Mouse (Mus musculus) limb, embryonic 14.5 days (tissue): ENCODE data around the gene Kif2c. TPM values are rescaled to one million over a fixed set of nuclear protein-coding genes. Genes with fewer than 3 reads are reported as not detected.
A peak's percentile ranks its signal among the peaks of the same experiment; 100 is the strongest.

Source experiments
- ATAC-seq: fragments of 200-750 bp; cut with Nextera tagmentation; 2 replicates; pipeline ENCODE4 v1.8.0; 2017; ENCODE audit warnings: low read depth, moderate number of reproducible peaks, moderate TSS enrichment; ENCODE audit not compliant: low FRiP score
- DNase-seq: peaks from one replicate; pipeline ENCODE4 v3.0.0-alpha.2; 2015; ENCODE audit warnings: low spot score
- H3K27ac ChIP-seq: fragments of 300-500 bp; sonication (generic); replicated peaks from 2 replicates; pipeline ENCODE4 v1.5.1; 2014; ENCODE audit warnings: low read depth, mild to moderate bottlenecking, low read length, moderate library complexity, mixed read lengths
- H3K27me3 ChIP-seq: fragments of 300-500 bp; sonication (generic); 2 replicates; pipeline ENCODE4 v1.6.1; 2014; ENCODE audit warnings: low read length, mixed read lengths; ENCODE audit not compliant: control insufficient read depth, insufficient read depth
- H3K36me3 ChIP-seq: fragments of 300-500 bp; sonication (generic); 2 replicates; pipeline ENCODE4 v1.6.1; 2014; ENCODE audit warnings: mild to moderate bottlenecking, low read length, moderate library complexity, mixed read lengths; ENCODE audit not compliant: control insufficient read depth, insufficient read depth
- H3K4me1 ChIP-seq: fragments of 300-500 bp; sonication (generic); 2 replicates; pipeline ENCODE4 v1.6.1; 2014; ENCODE audit warnings: antibody characterized with exemption, low read length, mixed read lengths; ENCODE audit not compliant: control insufficient read depth, insufficient read depth
- H3K4me2 ChIP-seq: fragments of 300-500 bp; sonication (generic); replicated peaks from 2 replicates; pipeline ENCODE4 v1.6.1; 2014; ENCODE audit warnings: low read depth, mild to moderate bottlenecking, low read length, moderate library complexity; ENCODE audit not compliant: severe bottlenecking
- H3K4me3 ChIP-seq: fragments of 300-500 bp; sonication (generic); replicated peaks from 2 replicates; pipeline ENCODE4 v1.5.1; 2014; ENCODE audit warnings: low read length
- H3K9ac ChIP-seq: fragments of 300-500 bp; sonication (generic); 2 replicates; pipeline ENCODE4 v1.6.1; 2014; ENCODE audit warnings: mild to moderate bottlenecking, low read depth, low read length, moderate library complexity; ENCODE audit not compliant: severe bottlenecking
- H3K9me3 ChIP-seq: fragments of 300-500 bp; sonication (generic); 2 replicates; pipeline ENCODE4 v1.6.1; 2016; ENCODE audit warnings: low read length; ENCODE audit not compliant: control insufficient read depth
- POLR2A ChIP-seq: fragments of 200-500 bp; IDR thresholded peaks from 2 replicates; pipeline ENCODE4 v1.8.0; 2012; ENCODE audit warnings: inconsistent platforms, mild to moderate bottlenecking, moderate library complexity, borderline replicate concordance; ENCODE audit not compliant: insufficient read depth, insufficient read length; ENCODE audit errors: extremely low read depth
- WGBS: fragments of 180-500 bp; shearing (Covaris S2); extraction: QIAGEN DNeasy Blood & Tissue Kit; methylation state at CpG from one replicate; pipeline ENCODE4 v1.1.7; 2014; 5-methylcytosine and 5-hydroxymethylcytosine counted together
- polyA plus RNA-seq, 2 experiments: library from polyadenylated mRNA; depleted of rRNA in 1 of 2; stranded (reverse) in 1 of 2; unstranded in 1 of 2; fragments of >200 nt; fragmentation: Nextera tagmentation in 1 of 2; extraction: Ambion mirVana in 1 of 2; gene quantifications; 2 replicates each; pipeline versions ENCODE4 v1.2.1 to v1.2.3; 2012 to 2014

Kif2c gene
- polyA plus RNA-seq, 2 experiments, result 36.9 to 43.3 TPM

- H3K27me3 ChIP-seq, result peaks cover 20% of the 10 kb centered on the region; the same call in 1 of the 2 replicates
- no peaks in the 10 kb centered on the region for H3K9me3 ChIP-seq
- WGBS, result 4% methylated on average over 27 of the region's 48 CpGs
- peak within 1 kb of the TSS; percentile 98 for H3K4me2 ChIP-seq
- peak; percentile 98 for DNase-seq
- no peak for TF ChIP-seq POLR2A
- H3K4me3 ChIP-seq, result peak within 1 kb of the TSS; percentile 80
- ATAC-seq, result peak; percentile 91
- peaks cover 4% of the 10 kb centered on the region; the same call in 1 of the 2 replicates for H3K36me3 ChIP-seq
- H3K4me1 ChIP-seq, result peaks cover 8% of the 10 kb centered on the region; the same call in 1 of the 2 replicates
- H3K27ac ChIP-seq, result no peak within 1 kb of the TSS
- peak within 1 kb of the TSS; percentile 75 for H3K9ac ChIP-seq
Observed at GRCm38 (mm10) chr4:117133817-117134600, 48.4 kb downstream of the Kif2c start, which contains the start of gene Plk3. TSS of gene Plk3 (minus strand) at chr4:117133963.

- no peak overlapping the region for H3K27ac ChIP-seq
- peaks cover 20% of the 10 kb centered on the region; the same call in 1 of the 2 replicates for H3K27me3 ChIP-seq
- peak overlapping the region; percentile 98 for H3K4me2 ChIP-seq
- no peaks in the 10 kb centered on the region for H3K9me3 ChIP-seq
- ATAC-seq (peak; percentile 13; the same call in 1 of the 2 replicates), DNase-seq (no peak)
- peak overlapping the region; percentile 80 for H3K4me3 ChIP-seq
- 1% methylated on average over 40 of the region's 42 CpGs for WGBS
- peak overlapping the region; percentile 75 for H3K9ac ChIP-seq
- no peak for TF ChIP-seq POLR2A
- peaks cover 4% of the 10 kb centered on the region; the same call in 1 of the 2 replicates for H3K36me3 ChIP-seq
- peaks cover 8% of the 10 kb centered on the region; the same call in 1 of the 2 replicates for H3K4me1 ChIP-seq
Observed at GRCm38 (mm10) chr4:117133366-117133796, 49.1 kb downstream of the Kif2c start.

DNA sequence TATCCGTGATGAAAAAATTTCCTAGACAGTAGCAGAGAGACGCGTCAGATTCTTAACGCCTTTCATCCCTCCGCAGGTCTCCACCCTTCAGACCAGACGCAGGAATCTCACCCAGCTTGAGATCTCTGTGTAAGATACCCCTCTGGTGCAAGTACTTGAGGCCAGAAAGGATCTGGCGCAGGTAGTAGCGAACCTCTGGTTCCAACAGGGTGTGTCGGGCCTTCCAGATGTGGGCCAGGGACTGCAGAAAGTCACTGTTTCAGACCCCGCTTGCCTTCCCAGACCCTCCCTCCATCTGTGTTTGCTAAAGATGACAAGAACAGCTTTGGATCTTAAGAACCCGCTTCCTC lies 49.7 kb downstream of the Kif2c start:
- WGBS, result 12% methylated on average over 11 of the region's 11 CpGs
- Histone ChIP-seq H3K4me2 (peak overlapping the region; percentile 98), H3K27ac (no peak overlapping the region), H3K27me3 (peaks cover 20% of the 10 kb centered on the region; the same call in 1 of the 2 replicates), H3K36me3 (peaks cover 10% of the 10 kb centered on the region; the same call in 1 of the 2 replicates), H3K9me3 (no peaks in the 10 kb centered on the region), H3K9ac (peak overlapping the region; percentile 75; the same call in 1 of the 2 replicates), H3K4me3 (peak overlapping the region; percentile 80), H3K4me1 (peaks cover 8% of the 10 kb centered on the region; the same call in 1 of the 2 replicates)
- DNase-seq (no peak), ATAC-seq (no peak)
- TF ChIP-seq POLR2A, result no peak

DNA sequence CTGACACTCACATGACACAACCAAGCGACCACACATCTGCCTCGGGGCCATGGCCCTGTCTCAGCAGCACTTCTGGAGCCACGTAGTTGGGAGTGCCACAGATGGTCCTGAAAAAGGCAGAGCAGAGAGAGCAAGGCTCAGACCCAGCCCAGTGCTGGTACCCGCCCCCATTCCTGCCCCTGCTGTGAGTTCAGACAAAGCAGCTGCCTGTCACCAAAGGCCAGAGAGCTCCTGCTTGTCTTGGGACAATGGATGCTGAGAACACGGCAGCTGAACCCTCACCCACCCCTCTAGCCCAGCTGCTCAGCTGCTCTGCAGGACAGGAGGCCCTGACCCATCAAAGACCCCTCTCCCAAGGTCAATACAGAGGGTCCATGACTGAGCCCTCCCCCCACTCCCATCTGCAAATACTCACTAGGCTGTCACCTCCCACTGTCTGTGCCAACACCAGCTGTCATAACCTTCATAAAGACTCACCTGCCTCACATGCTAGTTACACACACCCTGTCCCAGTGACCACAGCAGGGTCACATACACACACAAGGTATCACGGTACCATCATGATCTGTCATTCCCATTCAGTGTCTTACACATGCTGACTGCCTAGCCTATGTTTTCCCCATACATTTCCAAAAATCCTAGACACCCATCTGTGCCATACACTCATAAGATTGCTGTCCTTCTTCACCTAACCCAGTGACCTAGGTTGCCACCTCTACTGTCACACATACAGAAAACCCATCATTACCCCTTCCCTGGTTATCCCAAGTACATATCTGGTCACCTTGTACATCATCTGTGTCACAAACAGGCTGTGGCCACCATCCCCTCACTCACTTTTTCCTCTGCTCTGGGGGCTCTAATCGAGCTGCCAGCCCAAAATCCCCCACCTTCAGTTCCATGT lies 50.3 kb downstream of the Kif2c start:
- H3K4me2 ChIP-seq, result no peak overlapping the region; the same call in 1 of the 2 replicates
- H3K27ac ChIP-seq, result no peak overlapping the region
- no peak for DNase-seq
- no peaks in the 10 kb centered on the region for H3K9me3 ChIP-seq
- no peak for ATAC-seq
- H3K4me1 ChIP-seq, result peaks cover 8% of the 10 kb centered on the region; the same call in 1 of the 2 replicates
- peaks cover 10% of the 10 kb centered on the region; the same call in 1 of the 2 replicates for H3K36me3 ChIP-seq
- no peak overlapping the region for H3K9ac ChIP-seq
- H3K4me3 ChIP-seq, result no peak overlapping the region
- TF ChIP-seq POLR2A, result no peak
- H3K27me3 ChIP-seq, result peaks cover 20% of the 10 kb centered on the region; the same call in 1 of the 2 replicates
- 34% methylated on average over 7 of the region's 7 CpGs for WGBS

DNA sequence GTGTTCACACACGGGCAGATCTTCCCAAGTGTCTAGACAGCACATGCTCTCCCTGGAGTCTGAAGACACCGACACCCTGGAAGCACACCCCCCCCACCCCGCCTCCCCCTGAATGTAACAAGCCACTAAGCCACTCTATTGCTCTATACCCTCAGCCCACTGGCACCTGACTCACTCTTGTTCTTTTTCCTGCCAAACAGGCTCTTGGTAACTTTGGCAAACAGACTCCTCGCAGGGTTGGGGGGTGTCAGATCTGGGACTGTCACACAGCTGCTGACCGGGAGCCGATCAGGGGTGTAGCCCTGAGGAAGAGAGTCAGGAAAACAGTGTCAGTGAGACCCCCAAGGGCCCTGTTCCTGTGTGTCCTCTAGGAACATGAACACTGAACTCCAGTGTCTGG lies 51.2 kb downstream of the Kif2c start:
- H3K4me1 ChIP-seq, result peaks cover 8% of the 10 kb centered on the region; the same call in 1 of the 2 replicates
- no peaks in the 10 kb centered on the region for H3K9me3 ChIP-seq
- no peak for TF ChIP-seq POLR2A
- H3K4me3 ChIP-seq, result no peak overlapping the region
- no peak overlapping the region for H3K27ac ChIP-seq
- H3K36me3 ChIP-seq, result peaks cover 10% of the 10 kb centered on the region; the same call in 1 of the 2 replicates
- DNase-seq, result no peak
- no peak overlapping the region for H3K9ac ChIP-seq
- WGBS, result 71% methylated on average over 6 of the region's 6 CpGs
- no peak for ATAC-seq
- H3K4me2 ChIP-seq, result no peak overlapping the region
- peaks cover 20% of the 10 kb centered on the region; the same call in 1 of the 2 replicates for H3K27me3 ChIP-seq
